Mouse (Mus musculus): ENCODE measurements around the gene Pitpnc1.

The Pitpnc1 gene

GRCm38 (mm10) chr11:107437723-107438122 lies 32.8 kb downstream of the Pitpnc1 start:
- DNase-seq, result no peak

- no peak for DNase-seq
Observed at GRCm38 (mm10) chr11:107435776-107436449, 34.6 kb downstream of the Pitpnc1 start.

GRCm38 (mm10) chr11:107431197-107431965 lies 39.1 kb downstream of the Pitpnc1 start:
- no peak for DNase-seq

- DNase-seq, result no peak
Observed at GRCm38 (mm10) chr11:107428011-107428410, 42.5 kb downstream of the Pitpnc1 start.

GRCm38 (mm10) chr11:107424176-107424575 lies 46.3 kb downstream of the Pitpnc1 start:
- DNase-seq, result no peak

- no peak for DNase-seq
Observed at GRCm38 (mm10) chr11:107422356-107422754, 48.1 kb downstream of the Pitpnc1 start.

GRCm38 (mm10) chr11:107421751-107422355 lies 48.6 kb downstream of the Pitpnc1 start:
- DNase-seq, result no peak

GRCm38 (mm10) chr11:107419925-107420324 lies 50.6 kb downstream of the Pitpnc1 start:
- DNase-seq, result no peak

- DNase-seq, result peak; percentile 34
Observed at GRCm38 (mm10) chr11:107417041-107417583, 53.4 kb downstream of the Pitpnc1 start.

GRCm38 (mm10) chr11:107416561-107416926 lies 54.0 kb downstream of the Pitpnc1 start:
- DNase-seq, result peak; percentile 63

GRCm38 (mm10) chr11:107415901-107416560 lies 54.5 kb downstream of the Pitpnc1 start:
- no peak for DNase-seq

- DNase-seq, result no peak
Observed at GRCm38 (mm10) chr11:107414996-107415747, 55.3 kb downstream of the Pitpnc1 start.

GRCm38 (mm10) chr11:107413251-107413655 lies 57.2 kb downstream of the Pitpnc1 start:
- DNase-seq, result peak; percentile 84

GRCm38 (mm10) chr11:107412128-107412527 lies 58.4 kb downstream of the Pitpnc1 start:
- DNase-seq, result no peak

GRCm38 (mm10) chr11:107411576-107411975 lies 58.9 kb downstream of the Pitpnc1 start:
- no peak for DNase-seq

- DNase-seq, result no peak
Observed at GRCm38 (mm10) chr11:107410804-107411203, 59.7 kb downstream of the Pitpnc1 start.

- no peak for DNase-seq
Observed at GRCm38 (mm10) chr11:107410090-107410732, 60.3 kb downstream of the Pitpnc1 start.

GRCm38 (mm10) chr11:107408886-107409285 lies 61.6 kb downstream of the Pitpnc1 start:
- no peak for DNase-seq

- no peak for DNase-seq
Observed at GRCm38 (mm10) chr11:107407698-107408097, 62.8 kb downstream of the Pitpnc1 start.

- no peak for DNase-seq
Observed at GRCm38 (mm10) chr11:107405606-107406333, 64.7 kb downstream of the Pitpnc1 start.

- DNase-seq, result no peak
Observed at GRCm38 (mm10) chr11:107403309-107403708, 67.2 kb downstream of the Pitpnc1 start.

All from embryo, embryonic 11 days (tissue).